Mouse (Mus musculus) MEL (cell line): Measurements from ENCODE around the gene Aatk. TPM values are rescaled to one million over a fixed set of nuclear protein-coding genes. Genes with fewer than 3 reads are reported as not detected.

Experiments used
- DNase-seq: peaks from one replicate; pipeline ENCODE4 v3.0.0; 2011; ENCODE audit warnings: low read depth, low spot score
- H3K27ac ChIP-seq: 2 replicates; pipeline ENCODE4 v1.5.1; 2012; ENCODE audit warnings: low read depth, mild to moderate bottlenecking, control low read depth, low read length, moderate library complexity; ENCODE audit not compliant: control insufficient read depth
- H3K27me3 ChIP-seq, 2 experiments: fragments of 150-350 bp in 1 of 2; sonication (generic) in 1 of 2; 2 replicates each; pipeline ENCODE4 v1.6.1; 2012; ENCODE audit warnings: low read length in 2 of 2, mild to moderate bottlenecking in 2 of 2, improper control_type of control experiment in 1 of 2, moderate library complexity in 1 of 2; ENCODE audit not compliant: insufficient read depth in 2 of 2, control insufficient read depth in 1 of 2
- H3K36me3 ChIP-seq, 2 experiments: 2 replicates each; pipeline ENCODE4 v1.6.1; 2012 to 2014; ENCODE audit warnings: low read length in 2 of 2, improper control_type of control experiment in 1 of 2, inconsistent platforms in 1 of 2, mild to moderate bottlenecking in 1 of 2; ENCODE audit not compliant: insufficient read depth in 2 of 2, control insufficient read depth in 1 of 2
- H3K4me1 ChIP-seq, 2 experiments: fragments of 150-350 bp in 1 of 2; sonication (generic) in 1 of 2; 2 replicates each; pipeline ENCODE4 v1.6.1; 2012; ENCODE audit warnings: low read length in 2 of 2, improper control_type of control experiment in 1 of 2, mild to moderate bottlenecking in 1 of 2; ENCODE audit not compliant: insufficient read depth in 2 of 2, control insufficient read depth in 1 of 2
- H3K4me3 ChIP-seq, 2 experiments: fragments of 150-350 bp in 1 of 2; sonication (generic) in 1 of 2; 2 replicates each; pipeline ENCODE4 v1.5.1; 2012; ENCODE audit warnings: low read depth in 2 of 2, low read length in 2 of 2, mild to moderate bottlenecking in 2 of 2, moderate library complexity in 2 of 2, control low read depth in 1 of 2, improper control_type of control experiment in 1 of 2; ENCODE audit not compliant: control insufficient read depth in 1 of 2, insufficient read depth in 1 of 2
- H3K79me2 ChIP-seq: 2 replicates; pipeline ENCODE4 v1.6.1; 2012; ENCODE audit warnings: mild to moderate bottlenecking, low read length, moderate library complexity; ENCODE audit not compliant: control insufficient read depth, poor library complexity, insufficient read depth
- H3K9ac ChIP-seq: 2 replicates; pipeline ENCODE4 v1.6.1; 2012; ENCODE audit warnings: low read depth, mild to moderate bottlenecking, control low read depth, low read length, moderate library complexity; ENCODE audit not compliant: control insufficient read depth, poor library complexity, severe bottlenecking
- H3K9me3 ChIP-seq: fragments of 150-350 bp; sonication (generic); replicated peaks from 2 replicates; pipeline ENCODE4 v1.6.1; 2012; ENCODE audit warnings: mild to moderate bottlenecking, low read length, improper control_type of control experiment, moderate library complexity; ENCODE audit not compliant: insufficient read depth
- BHLHE40 ChIP-seq: IDR thresholded peaks from 2 replicates; pipeline ENCODE4 v1.6.1; 2012; ENCODE audit warnings: low read depth, mild to moderate bottlenecking, inconsistent platforms, low read length, improper control_type of control experiment, borderline replicate concordance
- ETS1 ChIP-seq: IDR thresholded peaks from 2 replicates; pipeline ENCODE4 v1.6.1; 2012; ENCODE audit warnings: low read depth, mild to moderate bottlenecking, inconsistent platforms, low read length, improper control_type of control experiment, moderate library complexity
- HCFC1 ChIP-seq: IDR thresholded peaks from 2 replicates; pipeline ENCODE4 v1.6.1; 2012; ENCODE audit warnings: low read depth, mild to moderate bottlenecking, inconsistent platforms, low read length, improper control_type of control experiment, moderate library complexity
- KAT2A ChIP-seq: conservative IDR thresholded peaks from 2 replicates; pipeline ENCODE4 v1.6.1; 2012; ENCODE audit warnings: low read depth, low read length, improper control_type of control experiment, inconsistent platforms
- MAFK ChIP-seq: IDR thresholded peaks from 2 replicates; pipeline ENCODE4 v1.6.1; 2011; ENCODE audit warnings: low read depth, mild to moderate bottlenecking, low read length, improper control_type of control experiment, borderline replicate concordance
- MAX ChIP-seq: IDR thresholded peaks from 2 replicates; pipeline ENCODE4 v1.6.1; 2011; ENCODE audit warnings: low read length, improper control_type of control experiment
- MYB ChIP-seq: IDR thresholded peaks from 2 replicates; pipeline ENCODE4 v1.6.1; 2011; ENCODE audit warnings: mild to moderate bottlenecking, low read depth, low read length, improper control_type of control experiment
- MYC ChIP-seq: IDR thresholded peaks from 2 replicates; pipeline ENCODE4 v1.6.1; 2011; ENCODE audit warnings: low read depth, mild to moderate bottlenecking, low read length, improper control_type of control experiment, moderate library complexity
- NELFE ChIP-seq: IDR thresholded peaks from 2 replicates; pipeline ENCODE4 v1.6.1; 2011; ENCODE audit warnings: low read depth, low read length, improper control_type of control experiment
- NRF1 ChIP-seq: IDR thresholded peaks from 2 replicates; pipeline ENCODE4 v1.6.1; 2014; ENCODE audit warnings: low read depth, mild to moderate bottlenecking, inconsistent platforms, low read length, improper control_type of control experiment, moderate library complexity; ENCODE audit not compliant: poor library complexity, insufficient read depth, severe bottlenecking
- POLR2A ChIP-seq, 2 experiments: IDR thresholded peaks; 2 replicates each; pipeline ENCODE4 v1.6.1; 2011 to 2012; ENCODE audit warnings: low read length in 2 of 2, mild to moderate bottlenecking in 2 of 2, control low read depth in 1 of 2, improper control_type of control experiment in 1 of 2, low read depth in 1 of 2, moderate library complexity in 1 of 2; ENCODE audit not compliant: control insufficient read depth in 1 of 2, insufficient read depth in 1 of 2, poor library complexity in 1 of 2
- POLR2AphosphoS2 ChIP-seq: IDR thresholded peaks from 2 replicates; pipeline ENCODE4 v1.6.1; 2011; ENCODE audit warnings: low read length, improper control_type of control experiment
- POLR2AphosphoS5 ChIP-seq: IDR thresholded peaks from 2 replicates; pipeline ENCODE4 v1.6.1; 2012; ENCODE audit warnings: low read depth, borderline replicate concordance, mild to moderate bottlenecking, inconsistent platforms, low read length, moderate library complexity, mixed read lengths
- RAD21 ChIP-seq: IDR thresholded peaks from 2 replicates; pipeline ENCODE4 v1.6.1; 2011; ENCODE audit warnings: mild to moderate bottlenecking, low read depth, low read length, improper control_type of control experiment
- SIN3A ChIP-seq: IDR thresholded peaks from 2 replicates; pipeline ENCODE4 v1.6.1; 2012; ENCODE audit warnings: low read length, improper control_type of control experiment, inconsistent platforms
- TBP ChIP-seq: IDR thresholded peaks from 2 replicates; pipeline ENCODE4 v1.8.0; 2011; ENCODE audit warnings: low read depth, low read length, improper control_type of control experiment
- TCF12 ChIP-seq: IDR thresholded peaks from 2 replicates; pipeline ENCODE4 v1.6.1; 2014; ENCODE audit warnings: low read depth, mild to moderate bottlenecking, inconsistent platforms, low read length, improper control_type of control experiment, moderate library complexity
- USF1 ChIP-seq: IDR thresholded peaks from 2 replicates; pipeline ENCODE4 v1.6.1; 2014; ENCODE audit warnings: low read depth, mild to moderate bottlenecking, inconsistent platforms, low read length, improper control_type of control experiment, moderate library complexity
- USF2 ChIP-seq, 2 experiments: IDR thresholded peaks; 2 replicates each; pipeline ENCODE4 v1.6.1; 2011 to 2012; ENCODE audit warnings: improper control_type of control experiment in 2 of 2, low read length in 2 of 2, borderline replicate concordance in 1 of 2, inconsistent platforms in 1 of 2, low read depth in 1 of 2, mild to moderate bottlenecking in 1 of 2; ENCODE audit not compliant: insufficient read depth in 1 of 2
- ZMIZ1 ChIP-seq: IDR thresholded peaks from 2 replicates; pipeline ENCODE4 v1.6.1; 2012; ENCODE audit warnings: low read depth, mild to moderate bottlenecking, inconsistent platforms, low read length, improper control_type of control experiment, moderate library complexity
- polyA plus RNA-seq, 2 experiments: library from polyadenylated mRNA; stranded (reverse) in 1 of 2; unstranded in 1 of 2; fragments of >175 nt in 1 of 2; fragments of >200 nt in 1 of 2; gene quantifications; 2 replicates each; pipeline versions ENCODE4 v1.2.1 to v1.2.4; 2012; ENCODE audit warnings: low replicate concordance in 2 of 2, low read depth in 1 of 2; ENCODE audit not compliant: insufficient read length in 2 of 2, insufficient read depth in 1 of 2, missing spikeins in 1 of 2
- total RNA-seq: library from RNA; depleted of rRNA; stranded (reverse); fragments of 300-350 nt; gene quantifications from 2 replicates; pipeline ENCODE4 v1.2.3, GENCODE M21; 2012

Gene Aatk
- total and polyA plus RNA-seq, 3 experiments: 0.04 TPM; not detected in 2

GRCm38 (mm10) chr11:119970021-119970851 is 76.7 kb downstream of the Aatk start:
- Histone ChIP-seq H3K4me1 (no peaks in the 10 kb centered on the region), H3K27me3 (no peaks in the 10 kb centered on the region), H3K4me3 (no peak overlapping the region), H3K79me2 (no peaks in the 10 kb centered on the region), H3K9ac (no peak overlapping the region), H3K27ac (no peak overlapping the region), H3K9me3 (no peaks in the 10 kb centered on the region), H3K36me3 (no peaks in the 10 kb centered on the region)
- DNase-seq: no peak
- TF ChIP-seq MAFK: no peak
- TF ChIP-seq MYB: no peak
- TF ChIP-seq MAX: no peak
- no peak for TF ChIP-seq POLR2AphosphoS2
- no peak for TF ChIP-seq HCFC1
- TF ChIP-seq MYC: no peak
- TF ChIP-seq POLR2A (IDR thresholded peaks at IDR 0.05; ENCODE audit: control insufficient read depth in 1 of 2, insufficient read depth in 1 of 2, low read depth in 1 of 2, low read length in 2 of 2, poor library complexity in 1 of 2): no peak
- no peak for TF ChIP-seq SIN3A
- TF ChIP-seq ETS1: no peak
- TF ChIP-seq NELFE: no peak
- TF ChIP-seq BHLHE40: no peak
- no peak for TF ChIP-seq USF1
- TF ChIP-seq POLR2AphosphoS5: no peak
- TF ChIP-seq ZMIZ1: no peak
- no peak for TF ChIP-seq NRF1
- no peak for TF ChIP-seq RAD21
- TF ChIP-seq KAT2A: no peak
- TF ChIP-seq TCF12: no peak
- no peak for TF ChIP-seq USF2 (IDR thresholded peaks at IDR 0.05; ENCODE audit: borderline replicate concordance in 1 of 2, insufficient read depth in 1 of 2, low read depth in 1 of 2, low read length in 2 of 2)

GRCm38 (mm10) chr11:119967892-119968291 is 79.1 kb downstream of the Aatk start:
- H3K27ac ChIP-seq: no peak overlapping the region
- no peaks in the 10 kb centered on the region for H3K36me3 ChIP-seq
- H3K4me1 ChIP-seq: no peaks in the 10 kb centered on the region
- no peaks in the 10 kb centered on the region for H3K79me2 ChIP-seq
- TF ChIP-seq MYC (no peak), USF1 (no peak), MAX (no peak), ZMIZ1 (no peak), TBP (no peak)
- TF ChIP-seq, all 39 proteins: peak for 0
- no peak for DNase-seq
- H3K9ac ChIP-seq: no peak overlapping the region
- H3K4me3 ChIP-seq: no peak overlapping the region
- no peaks in the 10 kb centered on the region for H3K9me3 ChIP-seq
- no peaks in the 10 kb centered on the region for H3K27me3 ChIP-seq
